Mouse (Mus musculus) urinary bladder, adult 18-20 months (tissue): ENCODE measurements around the gene Rbpj.

Source experiments
- DNase-seq, 2 experiments: peaks; one replicate each; pipeline ENCODE4 v3.0.0; 2022; ENCODE audit warnings: low spot score in 2 of 2, mixed read lengths in 2 of 2

Gene Rbpj

GRCm38 (mm10) chr5:53469098-53469776, 3.3 kb downstream of the Rbpj start:
- no peak for DNase-seq

GRCm38 (mm10) chr5:53469777-53470131, 3.8 kb downstream of the Rbpj start:
- DNase-seq, result no peak

GRCm38 (mm10) chr5:53470141-53471079, 4.5 kb downstream of the Rbpj start:
- DNase-seq, result no peak

- no peak for DNase-seq
Observed at GRCm38 (mm10) chr5:53472485-53472884, 6.5 kb downstream of the Rbpj start.

- no peak for DNase-seq
Observed at GRCm38 (mm10) chr5:53479161-53479560, 13.2 kb downstream of the Rbpj start.

GRCm38 (mm10) chr5:53479891-53480290, 13.9 kb downstream of the Rbpj start:
- no peak for DNase-seq

- DNase-seq, result no peak
Observed at GRCm38 (mm10) chr5:53481021-53481420, 15.1 kb downstream of the Rbpj start.

- no peak for DNase-seq
Observed at GRCm38 (mm10) chr5:53485069-53485628, 19.2 kb downstream of the Rbpj start.

- no peak for DNase-seq
Observed at GRCm38 (mm10) chr5:53485934-53486475, 20.1 kb downstream of the Rbpj start.

- DNase-seq, result no peak
Observed at GRCm38 (mm10) chr5:53486966-53487592, 21.1 kb downstream of the Rbpj start.

- peak in 1 of 2 experiments; percentile 31 for DNase-seq
Observed at GRCm38 (mm10) chr5:53490697-53491099, 24.7 kb downstream of the Rbpj start.

- no peak for DNase-seq
Observed at GRCm38 (mm10) chr5:53493756-53494155, 27.8 kb downstream of the Rbpj start.

GRCm38 (mm10) chr5:53494536-53495159, 28.7 kb downstream of the Rbpj start:
- no peak for DNase-seq

GRCm38 (mm10) chr5:53496846-53497549, 31.0 kb downstream of the Rbpj start:
- no peak for DNase-seq

GRCm38 (mm10) chr5:53499571-53499970, 33.6 kb downstream of the Rbpj start:
- DNase-seq, result no peak

GRCm38 (mm10) chr5:53500509-53501145, 34.7 kb downstream of the Rbpj start:
- DNase-seq, result no peak

GRCm38 (mm10) chr5:53503261-53503660, 37.3 kb downstream of the Rbpj start:
- DNase-seq, result no peak

GRCm38 (mm10) chr5:53505751-53506150, 39.8 kb downstream of the Rbpj start:
- no peak for DNase-seq

- no peak for DNase-seq
Observed at GRCm38 (mm10) chr5:53507371-53507770, 41.4 kb downstream of the Rbpj start.

GRCm38 (mm10) chr5:53509465-53509864, 43.5 kb downstream of the Rbpj start:
- no peak for DNase-seq
